Mouse (Mus musculus) hindbrain, embryonic 14.5 days (tissue): ENCODE results near the gene Emilin2. TPM values are rescaled to one million over a fixed set of nuclear protein-coding genes. Genes with fewer than 3 reads are reported as not detected.

Source experiments
- ATAC-seq: fragments of 200-750 bp; cut with Nextera tagmentation; 2 replicates; pipeline ENCODE4 v1.8.0; 2017; ENCODE audit warnings: moderate number of reproducible peaks, mild to moderate bottlenecking, moderate TSS enrichment, moderate library complexity; ENCODE audit not compliant: low FRiP score
- DNase-seq: peaks from one replicate; pipeline ENCODE4 v3.0.0-alpha.2; 2015; ENCODE audit warnings: low spot score
- H3K27ac ChIP-seq: fragments of 300-500 bp; sonication (generic); 2 replicates; pipeline ENCODE4 v1.5.1; 2014; ENCODE audit warnings: mild to moderate bottlenecking, moderate library complexity
- H3K27me3 ChIP-seq: fragments of 300-500 bp; sonication (generic); 2 replicates; pipeline ENCODE4 v1.6.1; 2014; ENCODE audit warnings: mild to moderate bottlenecking, low read length, mixed read lengths; ENCODE audit not compliant: control insufficient read depth, insufficient read depth
- H3K36me3 ChIP-seq: fragments of 300-500 bp; sonication (generic); replicated peaks from 2 replicates; pipeline ENCODE4 v1.6.1; 2014; ENCODE audit not compliant: control insufficient read depth, insufficient read depth
- H3K4me1 ChIP-seq: fragments of 300-500 bp; sonication (generic); replicated peaks from 2 replicates; pipeline ENCODE4 v1.6.1; 2014; ENCODE audit warnings: antibody characterized with exemption, low read length, mixed read lengths; ENCODE audit not compliant: control insufficient read depth, insufficient read depth
- H3K4me2 ChIP-seq: fragments of 300-500 bp; sonication (generic); replicated peaks from 2 replicates; pipeline ENCODE4 v1.6.1; 2014; ENCODE audit warnings: mild to moderate bottlenecking, moderate library complexity
- H3K4me3 ChIP-seq: fragments of 300-500 bp; sonication (generic); replicated peaks from 2 replicates; pipeline ENCODE4 v1.5.1; 2014; ENCODE audit warnings: mild to moderate bottlenecking, low read length
- H3K9ac ChIP-seq: fragments of 300-500 bp; sonication (generic); 2 replicates; pipeline ENCODE4 v1.6.1; 2014
- H3K9me3 ChIP-seq: fragments of 300-500 bp; sonication (generic); 2 replicates; pipeline ENCODE4 v1.6.1; 2016; ENCODE audit warnings: low read length; ENCODE audit not compliant: control insufficient read depth
- WGBS: fragments of 180-500 bp; shearing (Covaris S2); extraction: QIAGEN DNeasy Blood & Tissue Kit; methylation state at CpG from one replicate; pipeline ENCODE4 v1.1.7; 2014; 5-methylcytosine and 5-hydroxymethylcytosine counted together
- polyA plus RNA-seq: library from polyadenylated mRNA; unstranded; fragments of >200 nt; fragmentation: Nextera tagmentation; extraction: Ambion mirVana; gene quantifications from 2 replicates; pipeline ENCODE4 v1.2.1, GENCODE M21; 2014

Gene Emilin2
- polyA plus RNA-seq, 1 experiment from 2014 or later, result 2.3 TPM

- Histone ChIP-seq H3K36me3 (no peaks in the 10 kb centered on the region), H3K4me3 (no peak overlapping the region), H3K4me1 (no peaks in the 10 kb centered on the region; the same call in 1 of the 2 replicates), H3K9me3 (no peaks in the 10 kb centered on the region), H3K27ac (no peak overlapping the region), H3K27me3 (no peaks in the 10 kb centered on the region), H3K9ac (no peak overlapping the region), H3K4me2 (no peak overlapping the region)
- 96% methylated on average over 1 of the region's 1 CpGs for WGBS
- DNase-seq (no peak), ATAC-seq (no peak)
Measured at GRCm38 (mm10) chr17:71208921-71209320, 102.9 kb downstream of the Emilin2 start.

- no peak for ATAC-seq
- no peaks in the 10 kb centered on the region for H3K27me3 ChIP-seq
- no peak overlapping the region for H3K4me2 ChIP-seq
- H3K4me1 ChIP-seq, result no peaks in the 10 kb centered on the region; the same call in 1 of the 2 replicates
- H3K27ac ChIP-seq, result no peak overlapping the region
- 100% methylated on average over 1 of the region's 1 CpGs for WGBS
- H3K9ac ChIP-seq, result no peak overlapping the region
- H3K36me3 ChIP-seq, result no peaks in the 10 kb centered on the region
- DNase-seq, result no peak
- no peak overlapping the region for H3K4me3 ChIP-seq
- no peaks in the 10 kb centered on the region for H3K9me3 ChIP-seq
Measured at GRCm38 (mm10) chr17:71208376-71208775, 103.4 kb downstream of the Emilin2 start.

- ATAC-seq, result no peak
Measured at GRCm38 (mm10) chr17:71207268-71207667, 104.5 kb downstream of the Emilin2 start.

DNA sequence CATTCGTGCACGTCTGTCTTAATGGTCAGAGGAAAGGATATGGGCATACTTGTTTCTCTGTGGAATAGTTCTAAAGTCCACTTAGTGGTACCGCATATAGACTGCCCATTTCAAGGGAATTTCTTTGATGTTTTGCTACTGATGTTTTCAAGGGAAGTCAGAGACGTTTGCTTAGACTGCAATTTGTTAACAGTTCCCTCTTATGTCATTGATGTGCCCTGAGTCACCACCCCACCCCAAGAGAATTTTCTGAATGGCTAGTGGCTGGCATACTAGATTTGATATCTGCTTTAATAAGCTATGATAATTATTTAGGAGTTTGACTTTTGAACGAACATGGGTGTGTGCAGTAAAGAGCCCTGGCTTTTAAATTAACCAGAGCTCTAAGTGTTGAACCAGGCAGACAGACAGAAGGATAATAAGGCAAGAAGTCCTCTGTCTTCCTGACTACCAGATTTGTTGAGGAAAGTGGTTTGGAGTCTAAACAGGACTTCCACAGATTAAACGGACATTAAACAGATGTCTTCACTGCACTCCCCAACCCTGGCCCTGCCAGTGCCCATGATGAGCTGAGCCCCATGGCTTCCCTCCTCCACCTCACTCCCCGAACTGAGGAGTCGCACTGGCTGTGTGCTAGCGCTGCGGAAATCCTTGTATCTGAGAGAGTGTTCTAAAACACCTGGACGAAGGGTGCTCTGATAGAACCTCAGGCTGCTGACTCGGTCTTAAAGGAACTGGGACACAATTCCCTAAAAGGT lies 105.5 kb downstream of the Emilin2 start:
- H3K27me3 ChIP-seq, result no peaks in the 10 kb centered on the region

More at GRCm38 (mm10) chr17:71207268-71207667, 104.5 kb downstream of the Emilin2 start:
- WGBS, result 95% methylated on average over 3 of the region's 3 CpGs
- H3K9me3 ChIP-seq, result no peaks in the 10 kb centered on the region
- H3K36me3 ChIP-seq, result no peaks in the 10 kb centered on the region
- no peaks in the 10 kb centered on the region for H3K27me3 ChIP-seq
- H3K4me2 ChIP-seq, result no peak overlapping the region
- no peak overlapping the region for H3K4me3 ChIP-seq
- H3K27ac ChIP-seq, result no peak overlapping the region
- peaks cover 3% of the 10 kb centered on the region for H3K4me1 ChIP-seq
- no peak for DNase-seq
- no peak overlapping the region for H3K9ac ChIP-seq

DNA sequence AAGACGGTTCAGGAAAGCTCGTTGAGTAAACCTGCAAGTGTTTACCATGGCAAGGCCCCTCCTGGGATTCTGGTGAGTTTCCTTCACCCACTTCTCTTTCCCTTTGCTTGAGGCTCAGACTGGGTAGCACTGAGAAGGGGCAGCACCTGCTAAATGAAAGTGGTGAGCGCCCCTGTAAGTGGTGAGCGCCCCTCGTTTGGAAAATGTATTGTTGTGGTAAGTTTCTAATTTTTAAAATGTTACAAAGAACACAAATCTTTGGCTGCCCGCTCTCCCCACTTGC lies 107.0 kb downstream of the Emilin2 start:
- no peak for DNase-seq
- 90% methylated on average over 6 of the region's 6 CpGs for WGBS

More for the DNA sequence above, 105.5 kb downstream of the Emilin2 start:
- Histone ChIP-seq H3K27ac (no peak overlapping the region), H3K36me3 (no peaks in the 10 kb centered on the region), H3K4me1 (peaks cover 3% of the 10 kb centered on the region; the same call in 1 of the 2 replicates), H3K9me3 (no peaks in the 10 kb centered on the region), H3K9ac (no peak overlapping the region), H3K4me2 (no peak overlapping the region), H3K4me3 (no peak overlapping the region)
- ATAC-seq, result no peak
- no peak for DNase-seq
- WGBS, result 84% methylated on average over 12 of the region's 12 CpGs

GRCm38 (mm10) chr17:71203998-71204808 lies 107.6 kb downstream of the Emilin2 start:
- no peak overlapping the region for H3K4me3 ChIP-seq
- no peak overlapping the region for H3K27ac ChIP-seq
- H3K27me3 ChIP-seq, result no peaks in the 10 kb centered on the region
- no peak overlapping the region for H3K4me2 ChIP-seq
- no peaks in the 10 kb centered on the region for H3K9me3 ChIP-seq
- DNase-seq (no peak), ATAC-seq (no peak)
- WGBS, result 93% methylated on average over 9 of the region's 9 CpGs
- H3K9ac ChIP-seq, result no peak overlapping the region
- peaks cover 3% of the 10 kb centered on the region; the same call in 1 of the 2 replicates for H3K4me1 ChIP-seq
- no peaks in the 10 kb centered on the region for H3K36me3 ChIP-seq

More for the DNA sequence above, 107.0 kb downstream of the Emilin2 start:
- H3K27ac ChIP-seq, result no peak overlapping the region
- H3K9me3 ChIP-seq, result no peaks in the 10 kb centered on the region
- no peak overlapping the region for H3K4me2 ChIP-seq
- H3K4me1 ChIP-seq, result peaks cover 3% of the 10 kb centered on the region; the same call in 1 of the 2 replicates
- no peaks in the 10 kb centered on the region for H3K27me3 ChIP-seq
- no peak for ATAC-seq
- H3K36me3 ChIP-seq, result no peaks in the 10 kb centered on the region
- H3K9ac ChIP-seq, result no peak overlapping the region
- H3K4me3 ChIP-seq, result no peak overlapping the region

Other genes with a start within 250 kb of the Emilin2 start
- gene Lpin2, start 129.4 kb downstream of the Emilin2 start, polyA plus RNA-seq, result 44.1 and 45.7 TPM in 2 replicates
- gene Gm4707, start 147.9 kb upstream of the Emilin2 start, polyA plus RNA-seq, result 1.9 and 2.0 TPM in 2 replicates
- gene Smchd1, start 163.4 kb upstream of the Emilin2 start, polyA plus RNA-seq, result 60.3 and 64.3 TPM in 2 replicates
- 5.8 and 7.6 TPM in 2 replicates for gene Ndc80, start 214.9 kb upstream of the Emilin2 start, polyA plus RNA-seq
- 1.6 and 1.7 TPM in 2 replicates for gene Spdya, start 240.1 kb upstream of the Emilin2 start, polyA plus RNA-seq